Mouse (Mus musculus): ENCODE data around the gene Frem1. TPM values are rescaled to one million over a fixed set of nuclear protein-coding genes. Genes with fewer than 3 reads are reported as not detected.

Gene Frem1
- polyA plus RNA-seq, 1 experiment from 2014 or later, result 21.4 TPM

- peak overlapping the region; percentile 5; the same call in 1 of the 2 replicates for H3K4me3 ChIP-seq (ENCODE audit: low read depth, low read length)
- 25% methylated on average over 2 of the region's 2 CpGs for WGBS
- H3K4me2 ChIP-seq (ENCODE audit: low read depth, low read length), result peak overlapping the region; percentile 19; the same call in 1 of the 2 replicates
- H3K27ac ChIP-seq (replicated peaks; ENCODE audit: low read depth, low read length), result no peak overlapping the region
- no peaks in the 10 kb centered on the region for H3K27me3 ChIP-seq (ENCODE audit: control insufficient read depth, insufficient read depth, low read length)
- no peaks in the 10 kb centered on the region for H3K36me3 ChIP-seq (replicated peaks; ENCODE audit: control insufficient read depth, insufficient read depth, low read depth, low read length)
- DNase-seq (ENCODE audit: low spot score) (no peak), ATAC-seq (replicated peaks; ENCODE audit: insufficient number of reproducible peaks, low FRiP score, low TSS enrichment, low read depth) (no peak)
- peaks cover 2% of the 10 kb centered on the region; the same call in 1 of the 2 replicates for H3K4me1 ChIP-seq (ENCODE audit: control insufficient read depth, insufficient read depth, low read length)
- no peaks in the 10 kb centered on the region for H3K9me3 ChIP-seq (replicated peaks; ENCODE audit: control insufficient read depth, low read length)
- no peak overlapping the region for H3K9ac ChIP-seq (replicated peaks; ENCODE audit: low read length)
Measured at GRCm38 (mm10) chr4:83048561-83048960, 3.6 kb downstream of the Frem1 start.

GRCm38 (mm10) chr4:83046806-83047205 lies 5.3 kb downstream of the Frem1 start:
- no peaks in the 10 kb centered on the region for H3K9me3 ChIP-seq (replicated peaks; ENCODE audit: control insufficient read depth, low read length)
- no peak overlapping the region for H3K9ac ChIP-seq (replicated peaks; ENCODE audit: low read length)
- H3K36me3 ChIP-seq (replicated peaks; ENCODE audit: control insufficient read depth, insufficient read depth, low read depth, low read length), result no peaks in the 10 kb centered on the region
- no peaks in the 10 kb centered on the region for H3K27me3 ChIP-seq (ENCODE audit: control insufficient read depth, insufficient read depth, low read length)
- peak; percentile 57 for DNase-seq (ENCODE audit: low spot score)
- no peak; the same call in 1 of the 2 replicates for ATAC-seq (replicated peaks; ENCODE audit: insufficient number of reproducible peaks, low FRiP score, low TSS enrichment, low read depth)
- 34% methylated on average over 2 of the region's 2 CpGs for WGBS
- no peak overlapping the region for H3K4me3 ChIP-seq (ENCODE audit: low read depth, low read length)
- H3K27ac ChIP-seq (replicated peaks; ENCODE audit: low read depth, low read length), result no peak overlapping the region; the same call in 1 of the 2 replicates
- no peak overlapping the region for H3K4me2 ChIP-seq (ENCODE audit: low read depth, low read length)
- H3K4me1 ChIP-seq (ENCODE audit: control insufficient read depth, insufficient read depth, low read length), result peaks cover 2% of the 10 kb centered on the region; the same call in 1 of the 2 replicates

GRCm38 (mm10) chr4:83046069-83046468 lies 6.1 kb downstream of the Frem1 start:
- peak overlapping the region; percentile 16; the same call in 1 of the 2 replicates for H3K27ac ChIP-seq (replicated peaks; ENCODE audit: low read depth, low read length)
- no peak overlapping the region for H3K4me3 ChIP-seq (ENCODE audit: low read depth, low read length)
- H3K27me3 ChIP-seq (ENCODE audit: control insufficient read depth, insufficient read depth, low read length), result no peaks in the 10 kb centered on the region
- H3K9me3 ChIP-seq (replicated peaks; ENCODE audit: control insufficient read depth, low read length), result no peaks in the 10 kb centered on the region
- ATAC-seq (replicated peaks; ENCODE audit: insufficient number of reproducible peaks, low FRiP score, low TSS enrichment, low read depth) (no peak), DNase-seq (ENCODE audit: low spot score) (no peak)
- H3K36me3 ChIP-seq (replicated peaks; ENCODE audit: control insufficient read depth, insufficient read depth, low read depth, low read length), result no peaks in the 10 kb centered on the region
- no peak overlapping the region for H3K4me2 ChIP-seq (ENCODE audit: low read depth, low read length)
- 78% methylated on average over 3 of the region's 3 CpGs for WGBS
- peaks cover 2% of the 10 kb centered on the region; the same call in 1 of the 2 replicates for H3K4me1 ChIP-seq (ENCODE audit: control insufficient read depth, insufficient read depth, low read length)
- no peak overlapping the region for H3K9ac ChIP-seq (replicated peaks; ENCODE audit: low read length)

- Histone ChIP-seq H3K27ac (replicated peaks; ENCODE audit: low read depth, low read length) (no peak overlapping the region; the same call in 1 of the 2 replicates), H3K27me3 (ENCODE audit: control insufficient read depth, insufficient read depth, low read length) (no peaks in the 10 kb centered on the region), H3K4me3 (ENCODE audit: low read depth, low read length) (no peak overlapping the region), H3K9me3 (replicated peaks; ENCODE audit: control insufficient read depth, low read length) (no peaks in the 10 kb centered on the region), H3K4me2 (ENCODE audit: low read depth, low read length) (no peak overlapping the region), H3K4me1 (ENCODE audit: control insufficient read depth, insufficient read depth, low read length) (peaks cover 2% of the 10 kb centered on the region; the same call in 1 of the 2 replicates), H3K36me3 (replicated peaks; ENCODE audit: control insufficient read depth, insufficient read depth, low read depth, low read length) (no peaks in the 10 kb centered on the region), H3K9ac (replicated peaks; ENCODE audit: low read length) (no peak overlapping the region)
- DNase-seq (ENCODE audit: low spot score) (peak; percentile 76), ATAC-seq (replicated peaks; ENCODE audit: insufficient number of reproducible peaks, low FRiP score, low TSS enrichment, low read depth) (no peak)
- 26% methylated on average over 6 of the region's 6 CpGs for WGBS
Measured at GRCm38 (mm10) chr4:83045266-83045665, 6.9 kb downstream of the Frem1 start.

- Histone ChIP-seq H3K4me3 (ENCODE audit: low read depth, low read length) (no peak overlapping the region), H3K27me3 (ENCODE audit: control insufficient read depth, insufficient read depth, low read length) (no peaks in the 10 kb centered on the region), H3K4me1 (ENCODE audit: control insufficient read depth, insufficient read depth, low read length) (no peaks in the 10 kb centered on the region), H3K9me3 (replicated peaks; ENCODE audit: control insufficient read depth, low read length) (no peaks in the 10 kb centered on the region), H3K9ac (replicated peaks; ENCODE audit: low read length) (no peak overlapping the region), H3K36me3 (replicated peaks; ENCODE audit: control insufficient read depth, insufficient read depth, low read depth, low read length) (peaks cover 2% of the 10 kb centered on the region; the same call in 1 of the 2 replicates), H3K4me2 (ENCODE audit: low read depth, low read length) (no peak overlapping the region), H3K27ac (replicated peaks; ENCODE audit: low read depth, low read length) (peak overlapping the region; percentile 35; the same call in 1 of the 2 replicates)
- WGBS, result 11% methylated on average over 3 of the region's 3 CpGs
- DNase-seq (ENCODE audit: low spot score) (peak; percentile 82), ATAC-seq (replicated peaks; ENCODE audit: insufficient number of reproducible peaks, low FRiP score, low TSS enrichment, low read depth) (peak; percentile 83)
Measured at GRCm38 (mm10) chr4:83040780-83041179, 11.4 kb downstream of the Frem1 start.

- no peak overlapping the region for H3K27ac ChIP-seq (replicated peaks; ENCODE audit: low read depth, low read length)
- no peak overlapping the region for H3K4me3 ChIP-seq (ENCODE audit: low read depth, low read length)
- H3K9ac ChIP-seq (replicated peaks; ENCODE audit: low read length), result no peak overlapping the region
- DNase-seq (ENCODE audit: low spot score), result no peak
- H3K27me3 ChIP-seq (ENCODE audit: control insufficient read depth, insufficient read depth, low read length), result no peaks in the 10 kb centered on the region
- no peak for ATAC-seq (replicated peaks; ENCODE audit: insufficient number of reproducible peaks, low FRiP score, low TSS enrichment, low read depth)
- WGBS, result 25% methylated on average over 1 of the region's 1 CpGs
- peaks cover under 1% of the 10 kb centered on the region; the same call in 1 of the 2 replicates for H3K36me3 ChIP-seq (replicated peaks; ENCODE audit: control insufficient read depth, insufficient read depth, low read depth, low read length)
- H3K4me1 ChIP-seq (ENCODE audit: control insufficient read depth, insufficient read depth, low read length), result peaks cover 2% of the 10 kb centered on the region; the same call in 1 of the 2 replicates
- H3K4me2 ChIP-seq (ENCODE audit: low read depth, low read length), result no peak overlapping the region
- H3K9me3 ChIP-seq (replicated peaks; ENCODE audit: control insufficient read depth, low read length), result no peaks in the 10 kb centered on the region
Measured at GRCm38 (mm10) chr4:83032780-83033179, 19.4 kb downstream of the Frem1 start.

- ATAC-seq (replicated peaks; ENCODE audit: insufficient number of reproducible peaks, low FRiP score, low TSS enrichment, low read depth) (no peak), DNase-seq (ENCODE audit: low spot score) (no peak)
- Histone ChIP-seq H3K4me3 (ENCODE audit: low read depth, low read length) (no peak overlapping the region), H3K4me1 (ENCODE audit: control insufficient read depth, insufficient read depth, low read length) (peaks cover 2% of the 10 kb centered on the region; the same call in 1 of the 2 replicates), H3K9me3 (replicated peaks; ENCODE audit: control insufficient read depth, low read length) (no peaks in the 10 kb centered on the region), H3K36me3 (replicated peaks; ENCODE audit: control insufficient read depth, insufficient read depth, low read depth, low read length) (no peaks in the 10 kb centered on the region), H3K27me3 (ENCODE audit: control insufficient read depth, insufficient read depth, low read length) (no peaks in the 10 kb centered on the region), H3K4me2 (ENCODE audit: low read depth, low read length) (no peak overlapping the region), H3K9ac (replicated peaks; ENCODE audit: low read length) (no peak overlapping the region), H3K27ac (replicated peaks; ENCODE audit: low read depth, low read length) (no peak overlapping the region)
- 17% methylated on average over 3 of the region's 3 CpGs for WGBS
Measured at GRCm38 (mm10) chr4:83031591-83031990, 20.5 kb downstream of the Frem1 start.

- no peak overlapping the region for H3K4me2 ChIP-seq (ENCODE audit: low read depth, low read length)
- H3K36me3 ChIP-seq (replicated peaks; ENCODE audit: control insufficient read depth, insufficient read depth, low read depth, low read length), result no peaks in the 10 kb centered on the region; the same call in 1 of the 2 replicates
- H3K27ac ChIP-seq (replicated peaks; ENCODE audit: low read depth, low read length), result no peak overlapping the region
- ATAC-seq (replicated peaks; ENCODE audit: insufficient number of reproducible peaks, low FRiP score, low TSS enrichment, low read depth) (no peak), DNase-seq (ENCODE audit: low spot score) (no peak)
- H3K9me3 ChIP-seq (replicated peaks; ENCODE audit: control insufficient read depth, low read length), result no peaks in the 10 kb centered on the region
- H3K4me3 ChIP-seq (ENCODE audit: low read depth, low read length), result no peak overlapping the region
- H3K4me1 ChIP-seq (ENCODE audit: control insufficient read depth, insufficient read depth, low read length), result peaks cover 2% of the 10 kb centered on the region; the same call in 1 of the 2 replicates
- H3K27me3 ChIP-seq (ENCODE audit: control insufficient read depth, insufficient read depth, low read length), result no peaks in the 10 kb centered on the region
- WGBS, result 77% methylated on average over 6 of the region's 6 CpGs
- no peak overlapping the region for H3K9ac ChIP-seq (replicated peaks; ENCODE audit: low read length)
Measured at GRCm38 (mm10) chr4:83030097-83030496, 22.0 kb downstream of the Frem1 start.
